ENCODE assay signal across 21 mouse cellular contexts in genomic region chr4:35534154-35534553, GRCm38 (mm10).
DNase-seq lines count a peak whose midpoint lies in the region; ATAC-seq and TF ChIP-seq lines count a peak whose summit lies in the region.
"Had no signal": no experiment of that assay in that cellular context is flagged by ENCODE, and none has a peak within 500 bp of the region (broad histone marks: within the 10 kb centered on the region; RNA-seq: fewer than 3 reads in every experiment).

No protein-coding gene starts in this region.

- no peak for TF ChIP-seq CTCF in liver, postnatal 0 days (IDR thresholded peaks at IDR 0.05; ENCODE audit: low read depth)

- peak; percentile 73 for ATAC-seq in forebrain, embryonic 14.5 days
- ATAC-seq in forebrain, embryonic 12.5 days (ENCODE audit: low FRiP score): no peak
- ATAC-seq in midbrain, embryonic 11.5 days (ENCODE audit: low FRiP score): peak; percentile 93
- peak; percentile 89 for ATAC-seq in midbrain, embryonic 15.5 days (replicated peaks)
- no peak for ATAC-seq in liver, postnatal 0 days
- no peak for ATAC-seq in cerebellum, adult (ENCODE audit: insufficient number of reproducible peaks, low FRiP score, low TSS enrichment)
- ATAC-seq: activated CD4-positive, CD25-positive, alpha-beta regulatory T cell, adult 4 months; forebrain, embryonic 16.5 days; hindbrain, embryonic 16.5 days; inflammation-experienced regulatory T-cells, adult 6 months; Patski had no signal

- no peak for TF ChIP-seq EP300 in liver, postnatal 0 days (IDR thresholded peaks at IDR 0.05; ENCODE audit: low read depth)

- no peaks in the 10 kb centered on the region for H3K4me1 ChIP-seq in forebrain, embryonic 14.5 days (ENCODE audit: control insufficient read depth, insufficient read depth, low read length)
- peaks cover 9% of the 10 kb centered on the region for H3K4me1 ChIP-seq in forebrain, embryonic 12.5 days
- peaks cover 10% of the 10 kb centered on the region for H3K4me1 ChIP-seq in midbrain, embryonic 11.5 days (ENCODE audit: control insufficient read depth, insufficient read depth, low read length)
- H3K4me1 ChIP-seq in midbrain, embryonic 15.5 days: peaks cover 10% of the 10 kb centered on the region; the same call in 1 of the 2 replicates
- H3K4me1 ChIP-seq in liver, postnatal 0 days (ENCODE audit: insufficient read depth): no peaks in the 10 kb centered on the region
- H3K4me1 ChIP-seq: embryonic facial prominence, embryonic 15.5 days; heart, embryonic 12.5 days had no signal

- no peaks in the 10 kb centered on the region for H3K9me3 ChIP-seq in forebrain, embryonic 14.5 days (replicated peaks; ENCODE audit: control insufficient read depth, low read length)
- no peaks in the 10 kb centered on the region for H3K9me3 ChIP-seq in forebrain, embryonic 12.5 days
- H3K9me3 ChIP-seq in midbrain, embryonic 11.5 days (ENCODE audit: control insufficient read depth, low read length): no peaks in the 10 kb centered on the region
- H3K9me3 ChIP-seq in midbrain, embryonic 15.5 days: no peaks in the 10 kb centered on the region
- H3K9me3 ChIP-seq in liver, postnatal 0 days (ENCODE audit: low read length): no peaks in the 10 kb centered on the region
- H3K9me3 ChIP-seq: embryonic facial prominence, embryonic 15.5 days; heart, embryonic 12.5 days had no signal

- no peak overlapping the region for H3K27ac ChIP-seq in forebrain, embryonic 14.5 days (ENCODE audit: low read depth, low read length)
- H3K27ac ChIP-seq in forebrain, embryonic 12.5 days: no peak overlapping the region
- H3K27ac ChIP-seq in midbrain, embryonic 11.5 days (ENCODE audit: low read depth, low read length): no peak overlapping the region; the same call in none of the 2 replicates
- H3K27ac ChIP-seq in midbrain, embryonic 15.5 days: peak overlapping the region; percentile 50
- no peak overlapping the region for H3K27ac ChIP-seq in liver, postnatal 0 days (ENCODE audit: low read depth)
- H3K27ac ChIP-seq: embryonic facial prominence, embryonic 15.5 days had no signal

- no peak overlapping the region for H3K9ac ChIP-seq in forebrain, embryonic 14.5 days (ENCODE audit: low read length)
- no peak overlapping the region for H3K9ac ChIP-seq in forebrain, embryonic 12.5 days
- H3K9ac ChIP-seq in midbrain, embryonic 11.5 days (ENCODE audit: low read length): no peak overlapping the region
- no peak overlapping the region for H3K9ac ChIP-seq in midbrain, embryonic 15.5 days
- H3K9ac ChIP-seq in liver, postnatal 0 days (replicated peaks): no peak overlapping the region
- H3K9ac ChIP-seq: embryonic facial prominence, embryonic 15.5 days; heart, embryonic 12.5 days had no signal

- H3K36me3 ChIP-seq in forebrain, embryonic 14.5 days (ENCODE audit: control insufficient read depth, insufficient read depth, low read length): no peaks in the 10 kb centered on the region
- H3K36me3 ChIP-seq in forebrain, embryonic 12.5 days (replicated peaks): no peaks in the 10 kb centered on the region
- H3K36me3 ChIP-seq in midbrain, embryonic 11.5 days (ENCODE audit: control insufficient read depth, insufficient read depth, low read length): no peaks in the 10 kb centered on the region
- H3K36me3 ChIP-seq in midbrain, embryonic 15.5 days (replicated peaks): no peaks in the 10 kb centered on the region
- H3K36me3 ChIP-seq in liver, postnatal 0 days (replicated peaks; ENCODE audit: insufficient read depth, low read length): no peaks in the 10 kb centered on the region
- H3K36me3 ChIP-seq: embryonic facial prominence, embryonic 15.5 days; heart, embryonic 12.5 days had no signal

- peak; percentile 12 for DNase-seq in forebrain, embryonic 14.5 days (ENCODE audit: low spot score)
- peak; percentile 84 for DNase-seq in midbrain, embryonic 11.5 days (ENCODE audit: low spot score, missing footprints)
- DNase-seq in liver, postnatal 0 days: no peak
- DNase-seq: adrenal gland, postnatal 14 days; cerebellum, adult 2 months; cerebellum, postnatal 14 days; embryo, embryonic 11 days; gastrocnemius, postnatal 14 days; heart, postnatal 36 days had no signal

- H3K4me2 ChIP-seq in forebrain, embryonic 14.5 days (ENCODE audit: low read length): no peak overlapping the region
- no peak overlapping the region for H3K4me2 ChIP-seq in forebrain, embryonic 12.5 days
- no peak overlapping the region for H3K4me2 ChIP-seq in midbrain, embryonic 11.5 days
- no peak overlapping the region for H3K4me2 ChIP-seq in midbrain, embryonic 15.5 days
- H3K4me2 ChIP-seq in liver, postnatal 0 days (ENCODE audit: low read depth, low read length): no peak overlapping the region
- H3K4me2 ChIP-seq: embryonic facial prominence, embryonic 15.5 days; heart, embryonic 12.5 days had no signal

- no peaks in the 10 kb centered on the region for H3K27me3 ChIP-seq in forebrain, embryonic 14.5 days (replicated peaks; ENCODE audit: control insufficient read depth, insufficient read depth, low read length)
- no peaks in the 10 kb centered on the region for H3K27me3 ChIP-seq in forebrain, embryonic 12.5 days
- H3K27me3 ChIP-seq in midbrain, embryonic 11.5 days (ENCODE audit: control insufficient read depth, insufficient read depth, low read length): no peaks in the 10 kb centered on the region
- H3K27me3 ChIP-seq in midbrain, embryonic 15.5 days (replicated peaks): no peaks in the 10 kb centered on the region
- H3K27me3 ChIP-seq in liver, postnatal 0 days (ENCODE audit: insufficient read depth, low read length): no peaks in the 10 kb centered on the region
- H3K27me3 ChIP-seq: CH12.LX; embryonic facial prominence, embryonic 15.5 days; heart, embryonic 12.5 days; Patski had no signal

- no peak overlapping the region for H3K4me3 ChIP-seq in forebrain, embryonic 14.5 days (ENCODE audit: low read depth, low read length)
- H3K4me3 ChIP-seq in forebrain, embryonic 12.5 days (replicated peaks): no peak overlapping the region
- no peak overlapping the region for H3K4me3 ChIP-seq in midbrain, embryonic 11.5 days (ENCODE audit: low read depth, low read length)
- H3K4me3 ChIP-seq in midbrain, embryonic 15.5 days: no peak overlapping the region
- H3K4me3 ChIP-seq in liver, postnatal 0 days (ENCODE audit: low read depth, low read length): no peak overlapping the region
- H3K4me3 ChIP-seq: embryonic facial prominence, embryonic 15.5 days; erythroblast, embryonic 14.5 days; heart, embryonic 12.5 days had no signal

Comparison
In these comparisons a context has a peak if more than half of its experiments do, and no peak if none do; other contexts are left out.
1. ATAC-seq: peak in forebrain, embryonic 14.5 days (single experiment), midbrain, embryonic 11.5 days (single experiment) and midbrain, embryonic 15.5 days (single experiment); none in forebrain, embryonic 12.5 days (single experiment), liver, postnatal 0 days (single experiment) and cerebellum, adult (single experiment).